Mouse (Mus musculus) cerebellum, adult 2 months (tissue): ENCODE data around the gene Sox11.

Source experiments
- CTCF ChIP-seq: fragments of 200-500 bp; IDR thresholded peaks from 2 replicates; pipeline ENCODE4 v1.5.1; 2011; ENCODE audit warnings: low read depth, mild to moderate bottlenecking, control low read depth, low read length, moderate library complexity, borderline replicate concordance; ENCODE audit not compliant: insufficient read depth
- POLR2A ChIP-seq: fragments of 200-500 bp; IDR thresholded peaks from 2 replicates; pipeline ENCODE4 v1.6.1; 2011; ENCODE audit warnings: low read length, control low read depth, borderline replicate concordance; ENCODE audit not compliant: insufficient read depth

GRCm38 (mm10) chr12:27340451-27341035, 1.8 kb downstream of the Sox11 start:
- TF ChIP-seq CTCF, result no peak
- no peak for TF ChIP-seq POLR2A
